Comparison of ENCODE assay signal across 9 mouse cellular contexts in genomic region chr16:72356515-72357357, GRCm38 (mm10). TPM values are rescaled to one million over a fixed set of nuclear protein-coding genes. Genes with fewer than 3 reads are reported as not detected.
DNase-seq lines count a peak whose midpoint lies in the region; ATAC-seq and TF ChIP-seq lines count a peak whose summit lies in the region.
"Had no signal": no experiment of that assay in that cellular context is flagged by ENCODE, and none has a peak within 500 bp of the region (broad histone marks: within the 10 kb centered on the region; RNA-seq: fewer than 3 reads in every experiment).

No protein-coding gene starts in this region.

- H3K27ac ChIP-seq in hindbrain, embryonic 11.5 days (ENCODE audit: low read depth, low read length): no peak overlapping the region
- no peak overlapping the region for H3K27ac ChIP-seq in hindbrain, embryonic 10.5 days
- H3K27ac ChIP-seq in midbrain, postnatal 0 days (ENCODE audit: low read depth, low read length): no peak overlapping the region
- no peak overlapping the region for H3K27ac ChIP-seq in midbrain, embryonic 15.5 days
- H3K27ac ChIP-seq: liver, embryonic 14.5 days had no signal

- 0 out of 2 replicates have a peak, but pooled peaks have one; percentile 51 for ATAC-seq in hindbrain, embryonic 11.5 days (ENCODE audit: low FRiP score)
- no peak for ATAC-seq in midbrain, postnatal 0 days (ENCODE audit: low FRiP score)
- no peak for ATAC-seq in midbrain, embryonic 15.5 days (replicated peaks)

- H3K27me3 ChIP-seq in hindbrain, embryonic 11.5 days (ENCODE audit: control insufficient read depth, insufficient read depth, low read length): no peaks in the 10 kb centered on the region
- no peaks in the 10 kb centered on the region for H3K27me3 ChIP-seq in hindbrain, embryonic 10.5 days (ENCODE audit: insufficient read depth, poor library complexity, severe bottlenecking)
- H3K27me3 ChIP-seq in midbrain, postnatal 0 days (ENCODE audit: insufficient read depth, low read length): no peaks in the 10 kb centered on the region
- no peaks in the 10 kb centered on the region for H3K27me3 ChIP-seq in midbrain, embryonic 15.5 days (replicated peaks)

- TF ChIP-seq CTCF in midbrain, postnatal 0 days (IDR thresholded peaks at IDR 0.05): peak; percentile 80

- 85% methylated on average over 2 of the region's 2 CpGs for WGBS in hindbrain, embryonic 11.5 days
- WGBS in hindbrain, embryonic 10.5 days: 82% methylated on average over 2 of the region's 2 CpGs
- WGBS in midbrain, postnatal 0 days: 73% methylated on average over 2 of the region's 2 CpGs
- 75% methylated on average over 2 of the region's 2 CpGs for WGBS in midbrain, embryonic 15.5 days

- H3K36me3 ChIP-seq in hindbrain, embryonic 11.5 days (ENCODE audit: control insufficient read depth, insufficient read depth, low read length): no peaks in the 10 kb centered on the region
- no peaks in the 10 kb centered on the region for H3K36me3 ChIP-seq in hindbrain, embryonic 10.5 days
- no peaks in the 10 kb centered on the region for H3K36me3 ChIP-seq in midbrain, postnatal 0 days (ENCODE audit: insufficient read depth, low read length)
- H3K36me3 ChIP-seq in midbrain, embryonic 15.5 days (replicated peaks): no peaks in the 10 kb centered on the region

- no peaks in the 10 kb centered on the region for H3K9me3 ChIP-seq in hindbrain, embryonic 11.5 days (ENCODE audit: control insufficient read depth, low read length)
- H3K9me3 ChIP-seq in hindbrain, embryonic 10.5 days: no peaks in the 10 kb centered on the region
- H3K9me3 ChIP-seq in midbrain, postnatal 0 days (ENCODE audit: low read length): no peaks in the 10 kb centered on the region
- no peaks in the 10 kb centered on the region for H3K9me3 ChIP-seq in midbrain, embryonic 15.5 days

- H3K4me2 ChIP-seq in hindbrain, embryonic 11.5 days (replicated peaks; ENCODE audit: low read depth, low read length): no peak overlapping the region
- H3K4me2 ChIP-seq in midbrain, postnatal 0 days (ENCODE audit: low read depth, low read length, poor library complexity, severe bottlenecking): no peak overlapping the region
- no peak overlapping the region for H3K4me2 ChIP-seq in midbrain, embryonic 15.5 days

- H3K4me1 ChIP-seq in hindbrain, embryonic 11.5 days (replicated peaks; ENCODE audit: control insufficient read depth, insufficient read depth, low read length): no peaks in the 10 kb centered on the region
- 0 out of 2 replicates have a peak, but pooled peaks cover 2% of the 10 kb centered on the region for H3K4me1 ChIP-seq in hindbrain, embryonic 10.5 days (replicated peaks)
- no peaks in the 10 kb centered on the region for H3K4me1 ChIP-seq in midbrain, postnatal 0 days (ENCODE audit: insufficient read depth, low read length)
- peaks cover 4% of the 10 kb centered on the region; the same call in 1 of the 2 replicates for H3K4me1 ChIP-seq in midbrain, embryonic 15.5 days

- no peak overlapping the region for H3K9ac ChIP-seq in hindbrain, embryonic 11.5 days (ENCODE audit: low read depth, low read length)
- H3K9ac ChIP-seq in midbrain, postnatal 0 days (replicated peaks; ENCODE audit: low read length, poor library complexity, severe bottlenecking): no peak overlapping the region
- no peak overlapping the region for H3K9ac ChIP-seq in midbrain, embryonic 15.5 days
- H3K9ac ChIP-seq: liver, embryonic 14.5 days had no signal

- no peak overlapping the region for H3K4me3 ChIP-seq in hindbrain, embryonic 11.5 days (ENCODE audit: low read depth, low read length)
- H3K4me3 ChIP-seq in hindbrain, embryonic 10.5 days: no peak overlapping the region
- no peak overlapping the region for H3K4me3 ChIP-seq in midbrain, postnatal 0 days (ENCODE audit: low read depth, low read length)
- H3K4me3 ChIP-seq in midbrain, embryonic 15.5 days: no peak overlapping the region

- peak; percentile 64 for DNase-seq in hindbrain, embryonic 11.5 days (ENCODE audit: low spot score)
- DNase-seq in hindbrain, embryonic 10.5 days (ENCODE audit: low spot score): no peak
- peak; percentile 74 for DNase-seq in midbrain, postnatal 0 days (ENCODE audit: low spot score)
- peak; percentile 4 for DNase-seq in c-Kit-positive CD71-negative TER-119-negative erythroid progenitor cells, embryonic 14.5 days (ENCODE audit: low read depth)
- peak; percentile 4 for DNase-seq in retina, adult 2 months (ENCODE audit: low read depth, low spot score)
- no peak for DNase-seq in gastrocnemius, adult 8-10 months (ENCODE audit: low spot score in 2 of 2)
- no peak for DNase-seq in thymus, postnatal 14 days

RNA-seq across cellular contexts. Expression of gene Robo1, which starts 48.6 kb away (rescaled TPM):
- polyA plus RNA-seq in hindbrain, embryonic 11.5 days (2014; fragmentation: Nextera tagmentation; extraction: Ambion mirVana): 55.1 and 55.9 TPM in 2 replicates
- 37.2 and 49.9 TPM in 2 replicates for polyA plus RNA-seq in hindbrain, embryonic 10.5 days (2016; fragmentation: Nextera tagmentation; extraction: Ambion mirVana)
- total RNA-seq in midbrain, postnatal 0 days (2014; rRNA removed): 96.1 and 113 TPM in 2 replicates
- polyA plus RNA-seq in midbrain, postnatal 0 days (2015; fragmentation: Nextera tagmentation; extraction: Ambion mirVana): 26.8 and 31.4 TPM in 2 replicates
- polyA plus RNA-seq in midbrain, embryonic 15.5 days (2015; fragmentation: Nextera tagmentation; extraction: Ambion mirVana): 60.7 and 66.9 TPM in 2 replicates
- 1 to 10 TPM in 2 of 4 experiments, under 1 TPM in 2; 0.76 to 1.6 (median 1.1) TPM for total RNA-seq in gastrocnemius, adult 8-10 months (2022)

Comparison
In these comparisons a context has a peak if more than half of its experiments do, and no peak if none do; other contexts are left out.
1. DNase-seq: peak in hindbrain, embryonic 11.5 days (single experiment), midbrain, postnatal 0 days (single experiment), c-Kit-positive CD71-negative TER-119-negative erythroid progenitor cells, embryonic 14.5 days (single experiment) and retina, adult 2 months (single experiment); none in hindbrain, embryonic 10.5 days (single experiment), gastrocnemius, adult 8-10 months (0 of 2) and thymus, postnatal 14 days (single experiment).